Comparison of ENCODE assay signal across 10 mouse cellular contexts in the genomic region with DNA sequence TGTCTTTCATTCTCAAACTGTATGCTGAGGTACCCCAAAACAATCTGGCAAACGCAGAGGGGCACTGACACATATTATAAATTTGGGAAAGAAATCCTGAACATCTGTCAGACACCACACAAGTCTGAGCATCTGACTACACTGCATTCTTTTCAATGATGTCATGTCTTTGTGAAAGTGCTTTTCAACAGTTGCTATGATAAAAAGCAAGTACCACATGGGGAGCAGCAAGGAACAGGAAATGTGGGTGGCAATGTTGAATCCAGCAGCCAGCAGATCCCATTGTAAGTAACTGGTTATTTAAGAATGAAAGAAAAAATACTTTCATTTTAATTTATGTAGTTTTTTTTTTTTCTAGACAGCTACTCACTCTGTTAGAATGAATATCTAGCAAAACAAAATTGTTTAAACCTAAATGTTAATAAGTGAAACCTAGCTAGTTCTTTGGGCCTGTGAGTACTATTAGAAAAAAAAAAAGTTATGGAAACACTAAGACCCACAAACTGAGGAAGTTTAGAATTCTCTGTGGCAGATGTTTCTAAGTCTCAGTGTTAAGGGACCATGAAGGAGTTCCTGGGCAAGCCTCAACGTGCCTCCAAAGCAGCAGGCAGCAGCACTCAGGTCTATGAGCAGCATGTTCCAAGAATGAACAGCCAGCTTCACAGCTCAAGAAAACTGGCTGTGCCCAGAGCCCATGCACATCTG.
A peak's percentile ranks its signal among the peaks of the same experiment; 100 is the strongest.
DNase-seq lines count a peak whose midpoint lies in the region; ATAC-seq and TF ChIP-seq lines count a peak whose summit lies in the region.
"Had no signal": no experiment of that assay in that cellular context is flagged by ENCODE, and none has a peak within 500 bp of the region (broad histone marks: within the 10 kb centered on the region; RNA-seq: fewer than 3 reads in every experiment).

No protein-coding gene starts in this region.

- ATAC-seq in megakaryocyte, adult 5-6 weeks (ENCODE audit: poor library complexity, severe bottlenecking) = no peak
- no peak for ATAC-seq in intestine, embryonic 15.5 days
- no peak for ATAC-seq in stomach, embryonic 16.5 days (ENCODE audit: insufficient read depth, low FRiP score)

- peak overlapping the region; percentile 53 for H3K27ac ChIP-seq in heart, adult 2 months
- H3K27ac ChIP-seq in intestine, embryonic 15.5 days = peak overlapping the region; percentile 6; the same call in 1 of the 2 replicates
- peak overlapping the region; percentile 53 for H3K27ac ChIP-seq in stomach, embryonic 16.5 days (ENCODE audit: low read length)
- H3K27ac ChIP-seq: neural tube, embryonic 12.5 days had no signal

- H3K79me2 ChIP-seq in heart, adult 2 months (replicated peaks; ENCODE audit: control insufficient read depth, insufficient read depth, low read length) = peaks cover 1% of the 10 kb centered on the region

- TF ChIP-seq EP300 in heart, adult 2 months (IDR thresholded peaks at IDR 0.05; ENCODE audit: insufficient read depth, low read depth, low read length) = no peak

- H3K9ac ChIP-seq in heart, adult 2 months (ENCODE audit: low read depth, low read length) = no peak overlapping the region
- H3K9ac ChIP-seq in intestine, embryonic 15.5 days = no peak overlapping the region
- H3K9ac ChIP-seq in stomach, embryonic 16.5 days (ENCODE audit: low read length) = no peak overlapping the region
- H3K9ac ChIP-seq: neural tube, embryonic 12.5 days had no signal

- H3K36me3 ChIP-seq in heart, adult 2 months (ENCODE audit: control insufficient read depth, insufficient read depth, low read length) = peaks cover 43% of the 10 kb centered on the region
- H3K36me3 ChIP-seq in megakaryocyte, embryonic 14.5 days (replicated peaks; ENCODE audit: low read length) = peaks cover 1% of the 10 kb centered on the region
- no peaks in the 10 kb centered on the region for H3K36me3 ChIP-seq in intestine, embryonic 15.5 days
- no peaks in the 10 kb centered on the region for H3K36me3 ChIP-seq in stomach, embryonic 16.5 days (ENCODE audit: control insufficient read depth, insufficient read depth, low read length)
- H3K36me3 ChIP-seq: neural tube, embryonic 12.5 days had no signal

- 21% methylated on average over 2 of the region's 2 CpGs for WGBS in heart, adult 2 months
- 46% methylated on average over 2 of the region's 2 CpGs for WGBS in intestine, embryonic 15.5 days
- WGBS in stomach, embryonic 16.5 days = 42% methylated on average over 2 of the region's 2 CpGs

- no peak overlapping the region for H3K4me3 ChIP-seq in heart, adult 2 months
- H3K4me3 ChIP-seq in megakaryocyte, embryonic 14.5 days (replicated peaks) = peak overlapping the region; percentile 35
- no peak overlapping the region for H3K4me3 ChIP-seq in intestine, embryonic 15.5 days (replicated peaks)
- H3K4me3 ChIP-seq in stomach, embryonic 16.5 days (replicated peaks; ENCODE audit: low read length) = no peak overlapping the region
- H3K4me3 ChIP-seq: neural tube, embryonic 12.5 days had no signal

- no peak for TF ChIP-seq POLR2A in heart, adult 2 months (IDR thresholded peaks at IDR 0.05; ENCODE audit: insufficient read depth, low read depth, low read length)

- intact Hi-C loops in heart, adult 2 months (cut with DNase I) = loop anchor here (5.0 kb wide), 1 partner anchor 33 kb away; no protein-coding TSS in a partner anchor
- intact Hi-C loops in heart, postnatal 25 days (cut with DNase I) = no loop called here

- H3K27me3 ChIP-seq in heart, adult 2 months (ENCODE audit: control insufficient read depth, insufficient read depth, low read length) = no peaks in the 10 kb centered on the region
- no peaks in the 10 kb centered on the region for H3K27me3 ChIP-seq in megakaryocyte, embryonic 14.5 days (replicated peaks)
- no peaks in the 10 kb centered on the region for H3K27me3 ChIP-seq in intestine, embryonic 15.5 days (replicated peaks)
- no peaks in the 10 kb centered on the region for H3K27me3 ChIP-seq in stomach, embryonic 16.5 days (ENCODE audit: control insufficient read depth, insufficient read depth, low read length)
- H3K27me3 ChIP-seq: neural tube, embryonic 12.5 days had no signal

- no peak for TF ChIP-seq CTCF in heart, adult 2 months (IDR thresholded peaks at IDR 0.05)

- DNase-seq in heart, adult 2 months = no peak
- DNase-seq in heart, postnatal 25 days (ENCODE audit: low spot score) = no peak
- DNase-seq in urinary bladder, adult 2 months (ENCODE audit: low spot score) = no peak
- DNase-seq in cerebellum, adult 9-11 months = no peak
- DNase-seq: adrenal gland, adult 2 months had no signal

- H3K4me2 ChIP-seq in intestine, embryonic 15.5 days (replicated peaks) = no peak overlapping the region
- H3K4me2 ChIP-seq in stomach, embryonic 16.5 days (ENCODE audit: low read depth, low read length) = no peak overlapping the region
- H3K4me2 ChIP-seq: neural tube, embryonic 12.5 days had no signal

- peaks cover 33% of the 10 kb centered on the region for H3K4me1 ChIP-seq in heart, adult 2 months (ENCODE audit: control insufficient read depth, insufficient read depth, low read length)
- H3K4me1 ChIP-seq in megakaryocyte, embryonic 14.5 days = peaks cover 46% of the 10 kb centered on the region
- H3K4me1 ChIP-seq in intestine, embryonic 15.5 days (replicated peaks) = peaks cover 26% of the 10 kb centered on the region
- H3K4me1 ChIP-seq in stomach, embryonic 16.5 days (ENCODE audit: control insufficient read depth, insufficient read depth, low read length) = peaks cover 39% of the 10 kb centered on the region

- H3K9me3 ChIP-seq in megakaryocyte, embryonic 14.5 days = no peaks in the 10 kb centered on the region
- no peaks in the 10 kb centered on the region for H3K9me3 ChIP-seq in intestine, embryonic 15.5 days
- H3K9me3 ChIP-seq in stomach, embryonic 16.5 days (replicated peaks; ENCODE audit: control insufficient read depth, low read length) = no peaks in the 10 kb centered on the region
- H3K9me3 ChIP-seq: neural tube, embryonic 12.5 days had no signal
